ENCODE assay signal across 8 mouse cellular contexts in the genomic region with DNA sequence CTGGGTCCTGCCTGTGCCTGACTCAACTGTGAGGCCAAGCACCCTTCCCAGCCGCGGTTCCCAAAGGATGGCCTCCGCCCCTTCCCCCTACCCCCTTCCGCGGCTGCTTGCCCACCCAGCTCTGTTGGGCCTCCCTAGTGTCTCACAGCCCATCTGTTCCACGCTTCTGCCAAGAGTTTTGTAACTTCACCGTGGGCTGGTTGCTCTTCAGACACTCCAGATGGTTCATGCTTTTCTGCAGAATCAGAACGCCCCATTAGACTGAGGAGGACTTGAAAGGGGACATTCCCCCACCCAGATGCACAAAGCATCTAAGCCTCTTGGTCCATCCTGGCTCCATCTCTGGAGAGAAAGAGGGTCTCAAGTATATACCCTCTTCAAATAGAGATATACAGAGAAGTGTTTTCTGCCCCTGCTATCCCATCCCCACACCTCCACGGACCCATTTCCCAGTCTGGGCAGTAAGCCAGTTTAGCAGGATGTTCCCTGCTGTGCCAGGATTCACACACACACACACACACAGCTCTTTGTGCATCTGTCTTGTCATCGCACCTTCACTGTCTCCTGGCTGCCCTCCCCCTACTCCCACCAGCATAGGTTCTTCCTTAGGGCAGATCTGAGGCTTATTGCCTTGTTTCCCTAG. TPM values are rescaled to one million over a fixed set of nuclear protein-coding genes. Genes with fewer than 3 reads are reported as not detected.
DNase-seq lines count a peak whose midpoint lies in the region; ATAC-seq and TF ChIP-seq lines count a peak whose summit lies in the region.

No protein-coding gene starts in this region.

- no peak overlapping the region for H3K4me2 ChIP-seq in stomach, postnatal 0 days (replicated peaks; ENCODE audit: low read depth)
- no peak overlapping the region for H3K4me2 ChIP-seq in kidney, embryonic 14.5 days (replicated peaks; ENCODE audit: low read depth, low read length)

- H3K9ac ChIP-seq in heart, adult 2 months (ENCODE audit: low read depth, low read length) = no peak overlapping the region
- H3K9ac ChIP-seq in stomach, postnatal 0 days (ENCODE audit: low read length) = no peak overlapping the region
- H3K9ac ChIP-seq in kidney, embryonic 14.5 days (ENCODE audit: low read depth, low read length) = no peak overlapping the region

- no peaks in the 10 kb centered on the region for H3K9me3 ChIP-seq in stomach, postnatal 0 days (ENCODE audit: control insufficient read depth, low read length)
- no peaks in the 10 kb centered on the region for H3K9me3 ChIP-seq in kidney, embryonic 14.5 days (ENCODE audit: control insufficient read depth, low read length)

- H3K27ac ChIP-seq in kidney, adult 2 months (ENCODE audit: insufficient read depth, low read depth, low read length) = no peak overlapping the region
- peak overlapping the region; percentile 31 for H3K27ac ChIP-seq in heart, adult 2 months
- 0 out of 2 replicates have a peak overlapping the region, but pooled peaks have one; percentile 24 for H3K27ac ChIP-seq in stomach, postnatal 0 days (replicated peaks)
- no peak overlapping the region for H3K27ac ChIP-seq in kidney, embryonic 14.5 days (ENCODE audit: low read depth, low read length)

- 0 out of 2 replicates have a peak, but pooled peaks have one; percentile 24 for TF ChIP-seq EP300 in heart, adult 2 months (IDR thresholded peaks at IDR 0.05; ENCODE audit: insufficient read depth, low read depth, low read length)
- no peak for TF ChIP-seq EP300 in stomach, postnatal 0 days (optimal IDR thresholded peaks at IDR 0.05)

- H3K36me3 ChIP-seq in kidney, adult 2 months (ENCODE audit: control insufficient read depth, insufficient read depth, low read length) = no peaks in the 10 kb centered on the region
- no peaks in the 10 kb centered on the region for H3K36me3 ChIP-seq in heart, adult 2 months (ENCODE audit: control insufficient read depth, insufficient read depth, low read length)
- no peaks in the 10 kb centered on the region for H3K36me3 ChIP-seq in stomach, postnatal 0 days (ENCODE audit: control insufficient read depth, insufficient read depth, low read length)
- no peaks in the 10 kb centered on the region for H3K36me3 ChIP-seq in kidney, embryonic 14.5 days (ENCODE audit: control insufficient read depth, insufficient read depth, low read length)

- H3K79me2 ChIP-seq in heart, adult 2 months (replicated peaks; ENCODE audit: control insufficient read depth, insufficient read depth, low read length) = no peaks in the 10 kb centered on the region

- 53% methylated on average over 10 of the region's 10 CpGs for WGBS in kidney, adult 2 months
- WGBS in heart, adult 2 months = 57% methylated on average over 10 of the region's 10 CpGs
- 46% methylated on average over 10 of the region's 10 CpGs for WGBS in stomach, postnatal 0 days
- 60% methylated on average over 10 of the region's 10 CpGs for WGBS in kidney, embryonic 14.5 days

- H3K4me1 ChIP-seq in kidney, adult 2 months (ENCODE audit: control insufficient read depth, insufficient read depth, low read length) = no peaks in the 10 kb centered on the region
- peaks cover 9% of the 10 kb centered on the region for H3K4me1 ChIP-seq in heart, adult 2 months (ENCODE audit: control insufficient read depth, insufficient read depth, low read length)
- H3K4me1 ChIP-seq in stomach, postnatal 0 days (replicated peaks; ENCODE audit: control insufficient read depth, insufficient read depth) = no peaks in the 10 kb centered on the region; the same call in 1 of the 2 replicates
- no peaks in the 10 kb centered on the region for H3K4me1 ChIP-seq in kidney, embryonic 14.5 days (ENCODE audit: control insufficient read depth, insufficient read depth, low read length)

- TF ChIP-seq CTCF in kidney, adult 2 months (conservative IDR thresholded peaks at IDR 0.05; ENCODE audit: insufficient read depth, insufficient read length, low read depth, low read length) = no peak
- TF ChIP-seq CTCF in heart, adult 2 months (IDR thresholded peaks at IDR 0.05) = no peak
- no peak for TF ChIP-seq CTCF in stomach, postnatal 0 days (IDR thresholded peaks at IDR 0.05; ENCODE audit: low read depth)

- intact Hi-C loops in heart, adult 2 months (cut with DNase I) = no loop called here

- H3K27me3 ChIP-seq in kidney, adult 2 months (replicated peaks; ENCODE audit: control insufficient read depth, insufficient read depth, low read length) = no peaks in the 10 kb centered on the region
- H3K27me3 ChIP-seq in heart, adult 2 months (ENCODE audit: control insufficient read depth, insufficient read depth, low read length) = no peaks in the 10 kb centered on the region
- no peaks in the 10 kb centered on the region for H3K27me3 ChIP-seq in stomach, postnatal 0 days (ENCODE audit: control insufficient read depth, insufficient read depth, low read length)
- H3K27me3 ChIP-seq in kidney, embryonic 14.5 days (ENCODE audit: control insufficient read depth, insufficient read depth, low read length) = no peaks in the 10 kb centered on the region

- no peak overlapping the region for H3K4me3 ChIP-seq in kidney, adult 2 months (ENCODE audit: insufficient read depth, low read depth, low read length)
- H3K4me3 ChIP-seq in heart, adult 2 months = no peak overlapping the region
- H3K4me3 ChIP-seq in stomach, postnatal 0 days (ENCODE audit: low read depth, low read length) = no peak overlapping the region
- no peak overlapping the region for H3K4me3 ChIP-seq in kidney, embryonic 14.5 days (ENCODE audit: low read length)

- DNase-seq in kidney, adult 2 months = peak; percentile 20
- DNase-seq in kidney, postnatal 14 days = no peak
- peak; percentile 70 for DNase-seq in cerebellum, adult 9-11 months
- peak; percentile 70 for DNase-seq in heart, adult 2 months
- DNase-seq in left cerebral cortex, adult 8-10 months (ENCODE audit: low spot score in 2 of 2) = peak; percentile 54 to 87
- no peak for DNase-seq in stomach, postnatal 0 days (ENCODE audit: low spot score)
- DNase-seq in adrenal gland, adult 8-10 months = no peak

- TF ChIP-seq POLR2A in kidney, adult 2 months (IDR thresholded peaks at IDR 0.05; ENCODE audit: low read depth, low read length) = no peak
- TF ChIP-seq POLR2A in heart, adult 2 months (IDR thresholded peaks at IDR 0.05; ENCODE audit: insufficient read depth, low read depth, low read length) = no peak

- ATAC-seq in stomach, postnatal 0 days (ENCODE audit: low FRiP score, low TSS enrichment) = no peak; the same call in 1 of the 2 replicates
- ATAC-seq in kidney, embryonic 14.5 days (ENCODE audit: low FRiP score, low TSS enrichment) = no peak

RNA-seq across cellular contexts. Expression of a gene that starts 13.2 kb away (rescaled TPM):
- 6.3 and 6.8 TPM in 2 replicates for polyA plus RNA-seq in kidney, adult 2 months (2012; rRNA removed)
- total RNA-seq in heart, adult 2 months (2021) = 1 to 10 TPM; 3.7 to 4.1 TPM
- 3.6 and 6.3 TPM in 2 replicates for polyA plus RNA-seq in heart, adult 2 months (2012; rRNA removed)
- total RNA-seq in left cerebral cortex, adult 8-10 months (2022) = 10 to 100 TPM; 11.9 to 14.0 (median 12.5) TPM
- 2.0 TPM in 2 replicates for polyA plus RNA-seq in stomach, postnatal 0 days (2015; fragmentation: Nextera tagmentation; extraction: Ambion mirVana)
- 1 to 10 TPM; 8.2 to 10.0 (median 9.0) TPM for total RNA-seq in adrenal gland, adult 8-10 months (2022)
- 2.2 and 4.6 TPM in 2 replicates for polyA plus RNA-seq in kidney, embryonic 14.5 days (2014; fragmentation: Nextera tagmentation; extraction: Ambion mirVana)

RNA-seq across cellular contexts. Expression of a gene that starts 13.5 kb away (rescaled TPM):
- 1.8 and 2.7 TPM in 2 replicates for polyA plus RNA-seq in kidney, adult 2 months (2012; rRNA removed)
- 1 to 10 TPM in 1 of 2 experiments, under 1 TPM in 1; 0.84 to 1.0 TPM for total RNA-seq in heart, adult 2 months (2021)
- 2.5 and 2.8 TPM in 2 replicates for polyA plus RNA-seq in heart, adult 2 months (2012; rRNA removed)
- 10 to 100 TPM; 19.3 to 25.4 (median 22.6) TPM for total RNA-seq in left cerebral cortex, adult 8-10 months (2022)
- polyA plus RNA-seq in stomach, postnatal 0 days (2015; fragmentation: Nextera tagmentation; extraction: Ambion mirVana) = 0.53 and 0.62 TPM in 2 replicates
- 10 to 100 TPM; 10.8 to 29.5 (median 17.7) TPM for total RNA-seq in adrenal gland, adult 8-10 months (2022)
- 1.8 and 2.4 TPM in 2 replicates for polyA plus RNA-seq in kidney, embryonic 14.5 days (2014; fragmentation: Nextera tagmentation; extraction: Ambion mirVana)

RNA-seq across cellular contexts. Expression of a gene that starts 26.1 kb away (rescaled TPM):
- 9.9 and 10.4 TPM in 2 replicates for polyA plus RNA-seq in kidney, adult 2 months (2012; rRNA removed)
- 1 to 10 TPM; 4.3 to 5.2 TPM for total RNA-seq in heart, adult 2 months (2021)
- 7.3 and 9.9 TPM in 2 replicates for polyA plus RNA-seq in heart, adult 2 months (2012; rRNA removed)
- 10 to 100 TPM in 2 of 4 experiments, 1 to 10 TPM in 2; 7.9 to 13.3 (median 11.2) TPM for total RNA-seq in left cerebral cortex, adult 8-10 months (2022)
- polyA plus RNA-seq in stomach, postnatal 0 days (2015; fragmentation: Nextera tagmentation; extraction: Ambion mirVana) = 14.6 and 15.3 TPM in 2 replicates
- 10 to 100 TPM; 11.2 to 18.6 (median 15.8) TPM for total RNA-seq in adrenal gland, adult 8-10 months (2022)
- polyA plus RNA-seq in kidney, embryonic 14.5 days (2014; fragmentation: Nextera tagmentation; extraction: Ambion mirVana) = 48.5 and 48.8 TPM in 2 replicates

RNA-seq across cellular contexts. Expression of a gene that starts 54.5 kb away (rescaled TPM):
- polyA plus RNA-seq in kidney, adult 2 months (2012; rRNA removed) = 300 and 389 TPM in 2 replicates
- 100 to 1,000 TPM; 483 to 533 TPM for total RNA-seq in heart, adult 2 months (2021)
- polyA plus RNA-seq in heart, adult 2 months (2012; rRNA removed) = 305 and 346 TPM in 2 replicates
- total RNA-seq in left cerebral cortex, adult 8-10 months (2022) = 100 to 1,000 TPM; 222 to 234 (median 229) TPM
- 415 and 439 TPM in 2 replicates for polyA plus RNA-seq in stomach, postnatal 0 days (2015; fragmentation: Nextera tagmentation; extraction: Ambion mirVana)
- 100 to 1,000 TPM; 202 to 264 (median 251) TPM for total RNA-seq in adrenal gland, adult 8-10 months (2022)
- 370 and 475 TPM in 2 replicates for polyA plus RNA-seq in kidney, embryonic 14.5 days (2014; fragmentation: Nextera tagmentation; extraction: Ambion mirVana)

Comparison
In these comparisons a context has a peak if more than half of its experiments do, and no peak if none do; other contexts are left out.
1. DNase-seq: peak in kidney, adult 2 months (single experiment), cerebellum, adult 9-11 months (single experiment), heart, adult 2 months (2 of 2) and left cerebral cortex, adult 8-10 months (2 of 2); none in kidney, postnatal 14 days (single experiment), stomach, postnatal 0 days (single experiment) and adrenal gland, adult 8-10 months (single experiment).
2. H3K27ac ChIP-seq: peak in heart, adult 2 months (single experiment) and stomach, postnatal 0 days (single experiment); none in kidney, adult 2 months (single experiment) and kidney, embryonic 14.5 days (single experiment).